Mouse (Mus musculus) limb, embryonic 10.5 days (tissue): Measurements from ENCODE around the gene Armc8. TPM values are rescaled to one million over a fixed set of nuclear protein-coding genes. Genes with fewer than 3 reads are reported as not detected.

Experiments
- DNase-seq: peaks from one replicate; pipeline ENCODE4 v3.0.0-alpha.2; 2017; ENCODE audit warnings: low spot score
- H3K27ac ChIP-seq: fragments of 300-500 bp; sonication (generic); 2 replicates; pipeline ENCODE4 v1.5.1; 2016; ENCODE audit warnings: mild to moderate bottlenecking
- H3K27me3 ChIP-seq: fragments of 300-500 bp; sonication (generic); 2 replicates; pipeline ENCODE4 v1.6.1; 2016; ENCODE audit warnings: low read depth, mild to moderate bottlenecking; ENCODE audit not compliant: poor library complexity, severe bottlenecking
- H3K36me3 ChIP-seq: fragments of 300-500 bp; sonication (generic); 2 replicates; pipeline ENCODE4 v1.6.1; 2016; ENCODE audit warnings: mild to moderate bottlenecking, moderate library complexity
- H3K4me1 ChIP-seq: fragments of 300-500 bp; sonication (generic); 2 replicates; pipeline ENCODE4 v1.6.1; 2016
- H3K4me3 ChIP-seq: fragments of 300-500 bp; sonication (generic); 2 replicates; pipeline ENCODE4 v1.5.1; 2016; ENCODE audit warnings: mild to moderate bottlenecking, moderate library complexity
- H3K9me3 ChIP-seq: fragments of 300-500 bp; sonication (generic); replicated peaks from 2 replicates; pipeline ENCODE4 v1.6.1; 2016; ENCODE audit warnings: mild to moderate bottlenecking
- WGBS: fragments of 180-500 bp; shearing (Covaris S2); methylation state at CpG from one replicate; pipeline ENCODE4 v1.1.7; 2016; 5-methylcytosine and 5-hydroxymethylcytosine counted together
- polyA plus RNA-seq: library from polyadenylated mRNA; unstranded; fragments of >200 nt; fragmentation: Nextera tagmentation; extraction: Ambion mirVana; gene quantifications from 2 replicates; pipeline ENCODE4 v1.2.1, GENCODE M21; 2016

The Armc8 gene
- polyA plus RNA-seq, 1 experiment from 2014 or later: 21.7 TPM

DNA sequence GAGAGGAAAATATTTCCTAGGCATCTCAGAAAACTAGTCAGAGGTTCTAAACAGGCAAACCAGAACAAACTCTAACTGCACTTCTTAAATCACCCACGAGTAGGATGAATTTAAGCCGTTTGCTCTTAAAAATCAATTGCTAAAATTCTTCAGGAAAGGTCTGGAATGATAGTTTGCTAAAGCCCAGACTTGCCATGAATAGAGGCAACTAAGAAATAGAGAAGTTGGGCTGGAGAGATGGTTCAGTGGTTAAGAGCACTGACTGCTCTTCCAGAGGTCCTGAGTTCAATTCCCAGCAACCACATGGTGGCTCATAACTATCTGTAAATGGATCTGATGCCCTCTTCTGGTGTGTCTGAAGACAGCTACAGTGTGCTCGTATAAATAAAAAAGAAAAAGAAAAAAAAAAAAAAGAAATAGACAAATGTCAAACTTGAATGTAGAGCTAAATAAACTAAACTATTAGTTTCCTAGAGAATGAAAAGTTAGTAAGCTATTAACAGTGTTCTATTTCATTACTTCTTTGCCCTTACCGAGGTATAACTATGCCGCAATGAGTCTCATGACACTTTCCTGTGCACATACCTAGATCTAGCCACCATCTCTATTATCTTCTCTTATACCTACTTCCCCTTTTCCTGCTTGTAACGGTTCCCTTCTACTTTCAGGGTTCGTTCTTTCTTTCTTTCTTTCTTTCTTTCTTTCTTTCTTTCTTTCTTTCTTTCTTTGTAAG, 9.7 kb downstream of the Armc8 start:
- no peak for DNase-seq
- Histone ChIP-seq H3K27me3 (no peaks in the 10 kb centered on the region), H3K4me1 (peaks cover 4% of the 10 kb centered on the region; the same call in 1 of the 2 replicates), H3K27ac (no peak overlapping the region), H3K36me3 (no peaks in the 10 kb centered on the region), H3K4me3 (no peak overlapping the region), H3K9me3 (no peaks in the 10 kb centered on the region)
- 92% methylated on average over 7 of the region's 7 CpGs for WGBS

DNA sequence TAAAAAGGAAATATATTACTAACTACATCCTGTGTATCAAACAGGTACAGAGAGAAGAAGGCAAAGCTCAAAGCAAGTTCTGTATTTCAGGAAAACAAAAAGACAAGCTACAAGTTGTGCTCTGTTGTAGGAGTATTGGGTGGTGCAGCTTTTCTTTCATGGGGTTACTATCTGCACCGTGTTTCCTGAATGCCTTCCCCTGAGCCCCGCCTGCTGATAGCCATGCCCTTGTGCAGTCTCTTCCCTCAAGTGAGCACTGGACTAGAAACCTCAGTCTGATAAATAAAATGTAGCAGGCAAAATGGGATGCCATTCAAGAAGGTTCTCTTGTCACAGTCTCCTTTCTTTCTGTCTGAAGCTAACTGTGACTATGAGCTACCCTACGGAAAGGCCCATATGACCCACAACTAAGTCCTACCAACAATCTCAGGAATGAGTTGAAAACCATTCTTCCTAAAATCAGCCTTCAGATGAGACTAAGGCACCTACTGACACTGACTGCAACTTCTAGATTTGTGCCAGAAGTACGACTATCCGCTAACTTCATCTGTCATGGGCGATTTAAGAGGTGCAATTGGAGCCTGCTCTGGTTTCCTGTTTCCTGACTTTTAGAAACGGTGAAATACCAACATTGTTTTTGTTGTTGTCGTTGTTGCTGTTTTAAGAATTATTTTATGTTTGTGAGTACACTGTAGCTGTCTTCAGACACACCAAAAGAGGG, 11.0 kb downstream of the Armc8 start:
- 87% methylated on average over 8 of the region's 8 CpGs for WGBS
- H3K27me3 ChIP-seq: no peaks in the 10 kb centered on the region

DNA sequence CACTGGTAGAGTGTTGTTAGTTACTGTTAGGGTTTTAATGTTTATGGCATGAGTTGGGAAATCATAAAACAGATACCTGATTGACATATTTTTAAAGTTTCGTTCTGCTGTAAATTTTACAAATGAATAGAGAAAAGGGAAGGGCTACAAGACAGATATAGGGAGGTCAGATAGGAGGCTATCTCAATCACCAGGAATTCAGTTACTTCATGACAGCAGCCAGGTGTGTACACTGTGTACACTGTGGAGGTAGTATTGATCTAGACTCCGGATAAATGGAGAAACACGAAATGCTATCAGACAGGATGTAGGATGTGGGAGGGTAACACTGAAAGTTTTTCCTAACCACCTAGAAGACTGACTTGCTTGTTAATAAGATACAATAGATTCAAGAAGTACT, 13.4 kb downstream of the Armc8 start:
- no peak overlapping the region for H3K4me3 ChIP-seq
- no peak overlapping the region for H3K27ac ChIP-seq
- peaks cover under 1% of the 10 kb centered on the region; the same call in 1 of the 2 replicates for H3K36me3 ChIP-seq
- no peaks in the 10 kb centered on the region for H3K4me1 ChIP-seq
- WGBS: 93% methylated on average over 3 of the region's 3 CpGs
- H3K9me3 ChIP-seq: no peaks in the 10 kb centered on the region
- DNase-seq: no peak
- H3K27me3 ChIP-seq: no peaks in the 10 kb centered on the region

More for the DNA sequence above, 11.0 kb downstream of the Armc8 start:
- Histone ChIP-seq H3K27ac (no peak overlapping the region), H3K4me3 (no peak overlapping the region), H3K36me3 (no peaks in the 10 kb centered on the region), H3K4me1 (no peaks in the 10 kb centered on the region), H3K9me3 (no peaks in the 10 kb centered on the region)
- DNase-seq: no peak

DNA sequence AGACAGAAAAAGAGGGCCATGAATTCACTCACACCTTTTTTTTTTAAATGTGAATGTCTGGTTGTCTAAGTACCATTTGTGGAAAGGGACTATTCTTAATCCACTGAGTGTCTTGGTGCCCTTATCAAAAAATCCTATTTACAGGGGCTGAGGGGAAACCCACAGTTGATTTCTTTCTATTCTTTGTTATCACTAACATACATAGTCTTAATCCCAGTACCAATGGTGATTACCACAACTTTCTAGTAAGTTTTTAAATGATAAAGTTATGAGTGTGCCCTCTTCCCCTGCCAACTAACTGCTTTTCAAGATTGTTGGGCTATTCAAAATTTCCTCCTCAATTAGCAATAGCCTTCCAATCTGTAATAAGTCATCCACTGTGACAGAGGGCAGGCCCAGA, 14.6 kb downstream of the Armc8 start:
- H3K4me3 ChIP-seq: no peak overlapping the region
- no peaks in the 10 kb centered on the region for H3K9me3 ChIP-seq
- no peaks in the 10 kb centered on the region for H3K27me3 ChIP-seq
- DNase-seq: no peak
- peaks cover 6% of the 10 kb centered on the region; the same call in 1 of the 2 replicates for H3K36me3 ChIP-seq
- H3K27ac ChIP-seq: no peak overlapping the region
- no peaks in the 10 kb centered on the region for H3K4me1 ChIP-seq

DNA sequence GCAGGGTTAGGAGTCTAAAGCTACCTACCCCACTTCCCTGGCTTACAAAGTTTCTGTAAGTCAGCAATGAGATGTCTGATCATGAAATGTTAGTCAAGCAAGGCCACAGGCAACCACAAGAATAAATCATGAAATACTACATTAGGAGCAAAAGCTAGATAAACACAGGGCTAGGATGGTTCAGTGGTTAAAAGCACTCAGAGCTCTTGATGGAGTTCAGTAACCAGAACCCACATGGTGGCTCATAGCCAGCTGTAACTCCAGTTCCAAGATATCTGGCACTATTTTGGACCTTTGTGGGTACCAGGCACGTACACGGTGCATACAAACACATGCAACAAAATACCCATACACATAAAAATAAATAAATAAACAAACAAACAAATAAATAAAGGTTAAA, 15.7 kb downstream of the Armc8 start:
- H3K4me3 ChIP-seq: no peak overlapping the region
- no peak overlapping the region for H3K27ac ChIP-seq
- 88% methylated on average over 2 of the region's 2 CpGs for WGBS
- peaks cover 6% of the 10 kb centered on the region; the same call in 1 of the 2 replicates for H3K36me3 ChIP-seq
- DNase-seq: no peak
- H3K4me1 ChIP-seq: no peaks in the 10 kb centered on the region
- no peaks in the 10 kb centered on the region for H3K27me3 ChIP-seq
- H3K9me3 ChIP-seq: no peaks in the 10 kb centered on the region

DNA sequence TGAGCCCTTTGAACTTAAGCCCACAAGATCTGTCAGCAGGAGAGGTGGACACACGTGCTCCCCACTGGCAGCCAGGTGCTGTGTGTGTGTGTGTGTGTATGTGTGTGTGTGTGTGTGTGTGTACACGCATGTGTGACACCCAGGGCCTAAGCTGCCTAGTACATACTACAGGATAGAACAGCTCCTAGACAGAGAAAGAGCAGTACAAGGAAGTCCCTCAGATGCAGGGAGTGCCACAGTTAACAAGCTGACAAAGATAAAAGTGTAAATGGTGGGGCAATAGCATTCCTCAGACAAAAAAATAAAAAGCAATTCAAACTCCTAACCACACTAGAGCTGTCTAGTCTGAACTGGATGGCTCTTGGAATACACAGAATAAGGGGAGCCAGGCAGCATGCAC, 16.6 kb downstream of the Armc8 start:
- H3K27ac ChIP-seq: no peak overlapping the region
- no peaks in the 10 kb centered on the region for H3K9me3 ChIP-seq
- no peaks in the 10 kb centered on the region for H3K27me3 ChIP-seq
- DNase-seq: no peak
- no peaks in the 10 kb centered on the region for H3K4me1 ChIP-seq
- peaks cover 6% of the 10 kb centered on the region; the same call in 1 of the 2 replicates for H3K36me3 ChIP-seq
- no peak overlapping the region for H3K4me3 ChIP-seq
- 64% methylated on average over 2 of the region's 2 CpGs for WGBS

DNA sequence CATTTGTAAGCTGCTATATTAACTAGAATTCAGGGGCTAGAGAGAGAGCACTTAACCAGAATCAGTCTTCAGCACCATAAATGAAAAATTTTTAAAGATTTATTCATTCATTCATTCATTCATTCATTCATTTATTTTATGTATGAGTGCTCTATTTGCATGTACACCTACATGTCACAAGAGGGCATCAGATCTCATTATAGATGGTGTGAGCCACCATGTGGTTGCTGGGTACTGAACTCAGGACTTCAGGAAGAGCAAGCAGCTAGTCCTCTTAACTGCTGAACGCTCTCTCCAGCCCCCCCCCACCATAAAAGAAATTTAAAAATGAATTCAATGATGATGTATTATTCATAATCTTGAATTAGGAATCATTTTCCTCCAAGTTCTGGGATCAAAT, 22.4 kb downstream of the Armc8 start:
- H3K36me3 ChIP-seq: peaks cover 6% of the 10 kb centered on the region; the same call in 1 of the 2 replicates
- H3K27ac ChIP-seq: no peak overlapping the region
- WGBS: 91% methylated on average over 1 of the region's 1 CpGs
- H3K9me3 ChIP-seq: no peaks in the 10 kb centered on the region
- H3K4me3 ChIP-seq: no peak overlapping the region
- DNase-seq: no peak
- no peaks in the 10 kb centered on the region for H3K27me3 ChIP-seq
- no peaks in the 10 kb centered on the region for H3K4me1 ChIP-seq

DNA sequence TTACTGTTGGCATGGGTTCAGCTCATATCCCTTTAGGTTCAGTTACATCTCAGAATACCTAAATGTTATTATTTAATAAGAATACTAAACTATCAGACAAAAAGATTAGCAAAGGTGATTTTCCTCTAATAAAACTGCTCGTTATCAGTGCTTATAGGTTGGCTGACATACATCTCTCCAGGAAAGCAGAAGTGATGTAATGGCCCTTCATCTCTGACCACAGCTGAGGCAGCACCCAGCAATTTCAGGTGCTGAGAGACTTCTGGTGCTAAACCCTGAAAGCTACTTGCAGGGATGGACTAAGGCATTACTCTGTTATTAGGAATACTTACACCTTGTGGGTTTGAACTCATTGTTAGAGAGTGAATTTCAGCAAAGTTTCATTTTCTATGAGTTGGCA, 36.8 kb downstream of the Armc8 start:
- no peak overlapping the region for H3K27ac ChIP-seq
- H3K4me3 ChIP-seq: no peak overlapping the region
- no peaks in the 10 kb centered on the region for H3K4me1 ChIP-seq
- H3K36me3 ChIP-seq: peaks cover 81% of the 10 kb centered on the region
- H3K9me3 ChIP-seq: no peaks in the 10 kb centered on the region
- WGBS: 94% methylated on average over 1 of the region's 1 CpGs
- DNase-seq: no peak
- H3K27me3 ChIP-seq: no peaks in the 10 kb centered on the region

DNA sequence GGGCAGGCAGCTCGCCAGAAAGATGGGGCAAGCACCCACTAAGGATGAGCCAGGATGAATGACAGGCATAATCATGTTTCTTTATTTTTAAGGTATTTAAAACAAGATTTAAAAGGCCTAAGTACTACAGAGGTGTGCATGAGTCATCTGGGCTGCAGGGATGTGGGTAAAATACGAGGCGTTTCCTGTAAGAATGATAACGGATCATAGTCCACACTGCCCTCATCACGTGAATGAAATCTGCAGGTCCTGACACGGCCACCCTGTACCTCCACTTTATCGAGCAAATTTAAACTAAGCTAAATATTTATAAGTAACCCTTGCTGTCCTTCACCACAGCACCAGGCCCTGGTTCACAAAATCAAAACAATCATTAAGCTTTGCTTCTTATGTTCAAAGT, 62.8 kb downstream of the Armc8 start:
- Histone ChIP-seq H3K36me3 (peaks cover 22% of the 10 kb centered on the region), H3K27me3 (no peaks in the 10 kb centered on the region), H3K27ac (no peak overlapping the region), H3K4me3 (no peak overlapping the region), H3K9me3 (no peaks in the 10 kb centered on the region), H3K4me1 (no peaks in the 10 kb centered on the region)
- 91% methylated on average over 7 of the region's 7 CpGs for whole genome bisulfite sequencing
- DNase-seq: no peak

DNA sequence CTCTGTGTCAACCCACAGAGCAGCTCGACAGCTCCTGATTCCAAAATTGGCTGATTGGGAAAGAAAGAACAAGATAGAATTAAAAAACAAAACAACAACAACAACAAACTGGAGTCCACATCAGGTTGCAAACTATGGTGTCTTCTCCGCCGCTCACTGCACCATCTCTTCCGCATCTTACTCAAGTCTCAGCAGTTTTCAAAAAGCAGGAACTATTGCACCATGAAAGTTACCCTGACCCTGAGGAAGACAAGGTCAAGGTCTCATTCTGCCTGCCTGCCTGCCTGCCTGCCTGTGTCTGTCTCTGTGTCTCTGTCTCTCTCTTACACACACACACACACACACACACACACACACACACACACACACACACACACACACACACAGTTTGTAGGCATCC, 69.4 kb downstream of the Armc8 start:
- Histone ChIP-seq H3K9me3 (no peaks in the 10 kb centered on the region), H3K27me3 (no peaks in the 10 kb centered on the region), H3K4me3 (no peak overlapping the region), H3K4me1 (no peaks in the 10 kb centered on the region), H3K36me3 (peaks cover 50% of the 10 kb centered on the region), H3K27ac (no peak overlapping the region)
- 92% methylated on average over 4 of the region's 4 CpGs for WGBS
- no peak for DNase-seq

DNA sequence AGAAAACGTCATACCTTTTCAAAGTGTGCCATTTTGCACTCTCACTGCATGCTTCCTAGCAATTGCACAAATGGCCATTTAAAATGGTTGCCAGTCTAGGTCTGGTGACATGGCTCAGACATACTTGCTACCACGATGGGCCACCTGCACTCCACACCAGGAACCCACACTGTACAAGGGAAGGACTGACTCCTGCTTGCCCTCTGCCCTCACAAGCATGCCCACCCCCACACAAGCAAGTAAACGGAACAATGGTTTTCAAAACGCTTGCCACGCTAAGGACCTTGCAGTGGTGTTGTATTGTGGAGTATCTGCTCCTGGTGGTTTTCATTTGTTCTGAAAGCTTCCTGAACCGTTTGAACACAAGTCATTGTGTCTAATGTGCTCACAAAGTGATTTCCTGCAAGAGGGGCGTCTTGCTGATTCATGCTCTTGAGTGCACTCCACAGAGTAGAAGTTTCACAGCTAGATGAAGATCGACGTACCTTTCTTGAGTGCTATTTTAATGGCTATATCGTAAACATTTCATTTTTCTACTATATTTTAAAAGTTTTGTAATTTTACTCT, 76.0 kb downstream of the Armc8 start:
- H3K27me3 ChIP-seq: no peaks in the 10 kb centered on the region
- WGBS: 92% methylated on average over 10 of the region's 10 CpGs
- H3K4me1 ChIP-seq: no peaks in the 10 kb centered on the region
- H3K4me3 ChIP-seq: no peak overlapping the region
- DNase-seq: no peak
- peaks cover 75% of the 10 kb centered on the region for H3K36me3 ChIP-seq
- H3K27ac ChIP-seq: no peak overlapping the region
- no peaks in the 10 kb centered on the region for H3K9me3 ChIP-seq

DNA sequence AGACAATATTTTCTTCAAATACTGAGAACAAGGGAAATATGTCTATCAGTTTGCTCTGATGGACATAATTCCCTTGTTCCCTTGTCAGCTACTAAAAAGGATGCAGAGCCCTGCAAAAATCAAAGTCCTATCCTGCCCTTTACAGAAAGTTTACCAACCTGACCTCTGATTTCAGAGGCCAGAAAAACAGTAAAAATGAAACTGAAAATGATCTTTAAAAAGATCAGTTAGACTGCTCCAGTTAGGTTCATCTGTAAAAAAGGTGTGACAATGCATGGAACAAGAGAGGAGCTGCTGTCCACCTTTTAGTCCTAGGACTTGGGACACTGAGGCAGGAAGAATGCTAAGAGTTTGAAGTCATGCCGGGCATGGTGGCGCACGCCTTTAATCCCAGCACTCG, 77.6 kb downstream of the Armc8 start:
- H3K27me3 ChIP-seq: no peaks in the 10 kb centered on the region
- DNase-seq: no peak
- H3K27ac ChIP-seq: no peak overlapping the region
- no peaks in the 10 kb centered on the region for H3K4me1 ChIP-seq
- H3K4me3 ChIP-seq: no peak overlapping the region
- no peaks in the 10 kb centered on the region for H3K9me3 ChIP-seq
- H3K36me3 ChIP-seq: peaks cover 77% of the 10 kb centered on the region
- WGBS: 96% methylated on average over 4 of the region's 4 CpGs

DNA sequence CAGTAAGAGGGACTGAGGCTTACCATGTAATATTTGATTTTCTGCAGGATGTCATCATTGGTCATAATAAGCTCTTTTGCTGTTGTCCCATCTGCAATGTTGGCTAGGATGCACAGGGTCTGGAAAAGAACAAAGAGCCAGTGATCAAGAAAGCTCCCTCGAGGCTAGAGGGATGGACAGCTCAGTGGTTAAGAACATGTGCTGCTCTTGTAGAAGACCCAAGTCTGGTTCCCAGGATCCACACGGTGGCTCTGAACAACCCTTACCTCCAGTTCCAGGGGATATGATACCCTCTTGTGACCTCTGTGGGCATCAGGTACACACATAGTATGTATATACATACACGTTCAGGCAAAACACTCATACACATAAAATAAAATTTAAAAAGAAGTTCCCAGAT, 80.9 kb downstream of the Armc8 start:
- H3K9me3 ChIP-seq: no peaks in the 10 kb centered on the region
- H3K27ac ChIP-seq: no peak overlapping the region
- DNase-seq: no peak
- peaks cover 81% of the 10 kb centered on the region for H3K36me3 ChIP-seq
- 92% methylated on average over 3 of the region's 3 CpGs for WGBS
- H3K4me1 ChIP-seq: no peaks in the 10 kb centered on the region
- H3K27me3 ChIP-seq: no peaks in the 10 kb centered on the region
- H3K4me3 ChIP-seq: no peak overlapping the region
